Mouse (Mus musculus) spleen, adult 18-20 months (tissue): ENCODE results near the gene Vasp.

Experiments
- DNase-seq, 2 experiments: peaks; one replicate each; pipeline ENCODE4 v3.0.0; 2022; ENCODE audit warnings: mixed read lengths in 2 of 2

Gene Vasp

DNA sequence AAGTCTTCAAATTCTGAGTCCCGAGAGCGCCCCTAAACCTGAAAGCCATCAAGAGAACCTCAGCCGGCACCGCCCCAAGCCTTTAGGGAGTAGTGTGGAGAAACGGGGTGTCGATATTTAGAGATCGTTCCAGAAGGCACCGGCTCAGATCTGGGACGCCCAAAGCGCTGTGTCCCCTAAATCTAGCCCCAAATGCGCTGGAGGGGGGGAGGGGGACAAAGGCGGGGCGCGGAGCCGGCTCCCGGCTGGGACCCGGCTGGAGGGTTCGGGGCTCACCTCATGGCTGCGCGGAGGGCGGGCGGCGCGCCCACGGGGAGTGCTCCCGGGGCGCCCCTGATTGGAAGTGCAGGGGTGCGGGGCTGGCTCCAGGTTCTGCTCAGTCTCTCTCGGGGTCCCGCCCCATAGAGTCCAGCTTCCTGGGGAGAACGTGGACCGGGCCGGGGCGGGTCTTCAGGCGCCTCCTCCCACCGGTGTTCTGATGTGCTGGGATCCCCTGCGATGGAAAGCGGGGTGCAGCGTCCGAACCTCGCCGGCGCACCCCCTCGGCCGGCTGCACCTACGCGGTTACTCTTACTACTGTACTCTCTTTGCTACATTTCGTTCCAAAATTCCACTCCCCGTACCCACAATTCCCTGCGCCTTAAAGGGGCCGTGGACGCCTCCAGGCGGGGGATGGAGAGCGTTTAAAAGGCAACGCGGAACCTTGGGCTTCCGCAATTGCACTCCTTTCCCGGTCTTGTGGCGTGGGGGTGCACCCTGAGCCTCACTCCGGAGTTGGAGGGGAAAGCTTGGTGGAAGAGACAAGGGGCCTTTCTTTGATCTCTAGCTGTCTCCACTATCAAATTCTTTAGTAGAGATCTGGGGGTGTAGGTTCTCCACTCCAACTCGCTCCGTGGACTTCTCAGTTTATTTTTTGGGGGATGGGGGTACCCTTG lies at the start of gene Vasp:
Gene Vasp (minus strand): TSS at position 580 of the 935 bp plus-strand sequence.
- DNase-seq, result peak; percentile 77 to 81

DNA sequence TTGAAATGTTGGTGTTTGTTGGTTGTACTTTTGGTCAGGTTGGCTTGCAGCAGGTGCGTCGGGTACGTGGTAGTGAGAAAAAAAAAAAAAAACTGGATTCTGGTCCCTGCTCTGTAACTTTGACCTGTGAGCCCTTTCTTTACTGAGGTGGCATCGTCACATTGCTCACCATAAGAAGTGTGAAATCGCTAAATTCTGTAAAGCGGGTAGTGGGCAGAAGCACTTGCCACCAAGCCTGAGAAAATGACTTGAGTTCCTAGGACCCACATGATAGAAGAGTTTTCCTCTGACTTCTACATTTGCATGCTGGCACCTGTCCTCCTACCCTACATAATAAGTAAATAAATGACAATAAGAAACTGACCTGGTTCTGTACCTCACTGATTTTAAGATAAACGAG lies 49.0 kb upstream of the Vasp start:
- DNase-seq, result no peak

DNA sequence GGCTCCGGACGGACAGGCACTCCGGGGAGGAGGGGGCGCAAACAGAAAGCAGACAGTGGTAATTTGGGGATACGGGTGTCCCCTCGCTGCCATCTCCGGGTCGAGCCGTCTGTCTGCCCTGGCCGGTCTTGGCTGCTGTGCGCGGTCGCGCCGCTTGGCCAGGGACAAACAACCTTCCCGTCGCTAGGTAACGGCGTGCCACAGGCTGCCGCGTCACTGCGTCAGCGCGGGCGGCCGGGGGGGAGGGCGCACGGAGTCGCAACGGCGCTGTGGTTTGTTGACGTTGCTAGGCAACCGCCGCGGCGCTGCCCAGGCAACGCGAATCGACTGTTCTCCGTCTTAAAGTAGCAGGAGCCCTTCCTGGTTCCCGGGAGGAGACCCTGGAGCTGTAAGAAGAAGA lies 48.3 kb upstream of the Vasp start:
- peak; percentile 89 to 92 for DNase-seq

DNA sequence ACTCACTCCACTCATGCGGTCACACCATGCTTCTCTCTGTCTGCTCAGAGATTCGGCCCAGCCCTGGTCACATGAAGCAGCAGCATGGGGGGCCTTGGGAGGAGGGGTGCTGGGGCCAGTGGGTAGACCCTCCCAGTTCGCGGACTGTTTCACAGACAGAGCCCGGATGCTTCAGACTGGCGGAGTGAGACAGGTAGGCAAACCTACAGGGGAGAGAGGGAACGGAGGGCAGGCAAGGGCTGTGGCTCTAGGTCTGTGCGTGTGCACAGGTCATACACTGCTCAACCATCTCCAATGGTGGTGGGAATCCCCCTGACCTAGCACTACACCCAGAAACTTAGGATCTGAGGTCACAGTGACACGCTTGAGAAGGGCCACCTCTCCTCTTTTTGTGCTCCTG lies 47.8 kb upstream of the Vasp start:
- DNase-seq, result no peak

DNA sequence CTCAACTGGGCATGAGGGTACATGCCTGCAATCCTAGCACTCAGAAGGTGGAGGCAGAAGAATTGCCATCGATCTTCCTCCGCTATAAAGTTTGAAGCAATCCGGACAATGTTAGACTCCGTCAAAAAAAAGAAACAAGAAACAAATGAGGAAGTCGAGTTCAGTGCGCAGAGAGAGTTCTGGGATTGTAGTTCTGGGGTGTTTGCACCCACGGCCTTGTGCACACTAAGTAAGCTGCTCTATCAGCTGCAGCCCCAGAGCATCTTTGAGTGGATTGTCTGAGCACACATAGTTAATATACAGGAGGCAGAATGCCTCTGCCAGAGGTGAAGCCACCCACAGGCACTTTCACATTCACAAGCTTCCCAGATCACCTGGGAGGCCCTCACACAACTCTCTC lies 47.1 kb upstream of the Vasp start:
- DNase-seq, result no peak

DNA sequence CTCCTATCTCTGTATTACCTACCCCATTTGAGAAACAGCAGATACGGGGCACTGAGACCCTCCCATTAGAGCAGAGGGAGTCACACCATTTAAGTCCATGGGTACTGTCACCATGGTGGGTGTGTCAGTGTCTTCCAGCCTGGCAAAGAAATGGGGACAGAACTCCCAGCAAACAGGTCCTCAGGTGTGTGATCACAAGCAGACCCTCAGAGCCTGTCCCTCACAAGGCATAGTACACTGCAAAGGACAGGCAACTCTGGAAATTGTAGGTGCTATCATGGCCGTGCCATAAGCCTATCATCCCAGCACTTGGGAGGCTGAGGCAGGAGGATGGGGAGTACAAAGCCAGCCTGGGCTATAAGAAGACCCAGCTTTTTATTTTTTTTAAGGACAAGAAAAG lies 46.6 kb upstream of the Vasp start:
- DNase-seq, result no peak

DNA sequence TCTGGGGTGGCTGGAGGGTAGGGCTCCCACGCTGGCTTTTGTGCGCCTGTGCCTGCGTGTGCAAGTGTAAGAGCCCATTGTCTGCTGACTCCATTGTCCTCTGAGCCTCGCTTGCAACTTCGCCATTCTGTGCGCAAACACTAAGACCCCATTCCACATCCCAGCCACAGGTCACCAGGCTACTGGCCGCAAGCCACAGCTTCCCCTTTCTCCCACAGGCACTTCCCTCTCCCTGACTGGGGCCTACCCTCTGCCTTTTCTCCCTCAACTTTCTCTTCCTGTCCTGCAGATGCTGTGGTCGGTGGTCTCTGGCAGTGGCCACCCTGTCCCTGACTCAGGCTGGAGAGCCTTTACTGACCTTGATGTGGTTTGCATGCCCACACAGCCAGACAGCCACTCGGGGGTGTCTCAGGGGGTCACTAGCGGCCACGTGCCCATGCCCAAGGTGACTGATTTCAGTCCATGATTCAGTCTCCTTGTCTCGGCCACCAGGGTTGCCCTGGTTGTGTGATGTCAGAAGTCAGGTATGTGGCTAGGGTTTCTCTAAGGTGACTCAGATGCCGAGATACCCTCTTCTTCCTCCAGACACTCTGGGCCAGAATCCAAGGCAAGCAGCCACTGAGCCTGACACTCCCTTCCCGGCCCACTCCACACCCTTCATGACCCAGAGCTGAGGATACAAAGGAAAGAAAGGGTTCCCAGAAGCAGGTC lies 45.0 kb upstream of the Vasp start:
- DNase-seq, result no peak

DNA sequence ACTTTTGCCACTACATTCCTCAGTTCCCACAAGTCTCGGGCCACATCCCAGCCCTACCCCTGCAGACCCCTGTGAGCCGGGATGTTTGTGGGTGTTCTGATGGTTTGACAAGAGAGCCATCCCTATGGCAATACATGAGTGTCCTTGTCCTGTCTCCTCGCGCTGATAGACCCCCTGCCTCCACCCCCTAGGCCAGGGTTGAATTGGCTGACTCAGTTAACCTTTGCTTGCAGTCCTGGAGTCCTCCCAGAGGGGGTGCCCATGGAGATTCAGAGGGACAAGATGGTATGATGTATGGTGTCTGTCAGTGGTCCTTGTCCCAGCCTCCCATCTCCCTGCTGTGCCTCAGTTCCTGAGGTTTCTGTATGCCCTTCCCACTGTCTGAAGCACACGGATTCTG lies 42.4 kb upstream of the Vasp start:
- no peak for DNase-seq

DNA sequence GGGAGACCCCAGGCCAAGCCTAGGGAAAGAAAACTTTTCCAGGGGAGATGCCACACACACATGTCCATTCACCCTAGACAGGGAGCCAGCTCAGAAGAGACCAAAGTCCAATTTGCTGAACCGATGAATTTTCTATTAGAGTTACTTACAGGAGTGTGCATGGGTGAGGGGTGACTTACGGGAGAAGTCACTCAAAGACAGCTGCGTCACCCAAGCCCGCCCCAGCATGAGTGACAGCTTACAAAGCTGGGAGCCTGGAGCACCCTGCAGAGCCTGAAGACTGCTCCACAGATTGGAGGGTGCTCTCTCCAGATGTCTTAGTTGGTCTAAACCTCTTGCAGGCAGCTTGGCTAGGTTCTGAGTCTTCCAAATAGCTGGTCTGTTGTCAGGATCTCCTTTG lies 40.4 kb upstream of the Vasp start:
- DNase-seq, result no peak

DNA sequence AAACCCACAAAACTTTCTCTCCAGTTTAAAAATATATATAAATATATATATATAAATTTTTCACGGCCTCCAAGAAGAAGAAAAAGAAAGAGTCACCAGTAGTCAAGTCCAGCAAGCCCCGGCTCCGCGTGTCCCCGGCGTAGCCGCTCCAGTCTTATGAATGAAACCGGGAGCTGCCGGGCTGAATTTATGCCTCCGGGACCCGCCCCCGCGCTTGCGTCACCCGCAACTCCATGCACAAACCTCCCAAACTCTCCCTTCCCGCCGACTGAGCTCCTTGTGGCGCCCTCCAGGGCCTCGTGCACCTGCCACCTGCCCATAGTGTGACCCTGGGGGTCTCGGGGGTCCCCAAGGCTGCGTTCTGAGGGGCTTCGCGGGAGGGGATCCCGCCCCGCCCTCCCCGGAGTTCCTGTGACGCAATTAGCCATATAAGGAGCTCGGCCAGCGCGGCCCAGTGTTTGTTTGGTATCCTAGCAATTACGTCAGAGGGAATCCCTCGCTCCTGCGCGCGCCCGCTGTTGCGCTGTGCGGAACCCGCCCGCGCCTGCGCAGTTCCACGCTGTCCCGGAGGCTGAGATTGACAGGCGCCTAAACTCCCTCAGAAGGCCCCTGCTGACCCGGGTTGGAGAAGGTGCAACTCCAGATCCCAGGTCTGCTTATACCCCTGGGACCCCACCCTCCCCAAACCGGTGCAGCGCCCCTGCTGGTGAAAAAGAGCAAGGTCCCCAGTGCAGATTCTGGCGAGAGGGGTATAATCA lies 38.4 kb upstream of the Vasp start, which contains the start of gene Fosb:
Gene Fosb (minus strand): TSS at position 168 of the 758 bp plus-strand sequence.
- peak; percentile 89 to 91 for DNase-seq

DNA sequence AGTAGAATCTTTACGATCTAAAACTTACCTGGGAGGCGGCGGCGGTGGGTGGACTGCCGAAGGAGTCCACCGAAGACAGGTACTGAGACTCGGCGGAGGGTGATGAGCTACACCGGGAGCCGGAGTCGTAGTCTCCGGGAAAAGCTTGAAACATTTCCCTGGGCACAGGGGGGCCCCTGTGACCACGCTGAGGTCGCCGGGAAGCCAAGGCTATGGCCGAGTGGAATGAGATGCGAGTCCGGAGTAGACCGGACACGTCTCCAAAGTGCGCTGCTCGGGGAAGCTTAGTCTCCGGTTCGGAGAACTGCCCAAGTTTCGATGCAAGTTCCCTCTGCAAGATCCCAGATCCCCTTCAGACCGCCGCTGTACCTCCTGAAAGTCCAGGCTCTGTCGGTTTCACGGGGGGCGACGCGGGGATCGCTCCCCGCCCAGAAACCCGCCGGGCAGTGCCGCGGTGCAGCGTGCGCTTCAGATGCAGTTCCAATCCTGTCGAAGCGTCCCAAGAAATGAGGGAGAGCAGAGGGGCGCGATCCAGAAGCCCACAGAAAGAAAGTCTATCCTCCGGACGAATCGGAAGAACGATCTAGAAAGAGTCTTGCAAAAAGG lies 37.8 kb upstream of the Vasp start:
- peak in 1 of 2 experiments; percentile 29 for DNase-seq

DNA sequence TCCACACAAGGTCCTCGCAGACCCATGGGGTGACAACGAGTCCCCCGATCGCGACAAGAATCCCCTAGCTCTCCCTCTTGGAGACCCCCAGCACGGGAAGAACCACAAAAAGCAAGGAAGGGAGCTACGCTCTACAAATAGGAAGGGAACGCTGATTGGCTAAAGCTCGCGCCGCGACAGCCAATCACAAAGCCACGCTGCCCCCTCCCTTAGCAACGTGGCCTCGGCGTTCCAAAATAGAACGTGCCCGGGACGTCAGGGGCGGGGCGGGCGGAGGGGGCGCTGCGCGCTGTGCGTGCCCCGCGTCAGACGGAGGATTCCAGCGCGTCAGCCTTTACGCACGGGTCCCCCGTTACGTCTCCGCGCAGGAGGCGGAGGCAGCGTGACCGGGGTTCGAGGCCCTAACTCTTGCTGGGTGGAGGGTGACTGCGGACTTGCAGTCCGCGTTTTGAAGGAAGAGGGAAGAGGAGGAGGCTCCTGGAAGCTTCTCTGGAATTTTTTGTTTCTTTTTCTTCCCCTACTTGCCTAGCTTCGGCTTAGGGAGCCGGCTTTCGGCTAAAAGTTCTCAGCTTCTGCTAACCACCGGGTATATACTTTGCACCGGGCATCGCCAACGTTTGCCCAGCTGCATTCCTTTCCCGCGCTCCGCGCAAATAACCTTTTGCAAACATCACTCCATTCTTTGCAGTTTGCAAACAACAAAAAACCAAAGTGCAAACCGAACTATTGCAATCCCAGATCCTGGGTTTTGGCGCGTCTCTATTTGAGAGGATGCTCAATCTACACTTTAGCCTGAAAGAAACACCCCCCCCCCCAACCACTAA lies 37.0 kb upstream of the Vasp start:
- peak; percentile 92 to 94 for DNase-seq

DNA sequence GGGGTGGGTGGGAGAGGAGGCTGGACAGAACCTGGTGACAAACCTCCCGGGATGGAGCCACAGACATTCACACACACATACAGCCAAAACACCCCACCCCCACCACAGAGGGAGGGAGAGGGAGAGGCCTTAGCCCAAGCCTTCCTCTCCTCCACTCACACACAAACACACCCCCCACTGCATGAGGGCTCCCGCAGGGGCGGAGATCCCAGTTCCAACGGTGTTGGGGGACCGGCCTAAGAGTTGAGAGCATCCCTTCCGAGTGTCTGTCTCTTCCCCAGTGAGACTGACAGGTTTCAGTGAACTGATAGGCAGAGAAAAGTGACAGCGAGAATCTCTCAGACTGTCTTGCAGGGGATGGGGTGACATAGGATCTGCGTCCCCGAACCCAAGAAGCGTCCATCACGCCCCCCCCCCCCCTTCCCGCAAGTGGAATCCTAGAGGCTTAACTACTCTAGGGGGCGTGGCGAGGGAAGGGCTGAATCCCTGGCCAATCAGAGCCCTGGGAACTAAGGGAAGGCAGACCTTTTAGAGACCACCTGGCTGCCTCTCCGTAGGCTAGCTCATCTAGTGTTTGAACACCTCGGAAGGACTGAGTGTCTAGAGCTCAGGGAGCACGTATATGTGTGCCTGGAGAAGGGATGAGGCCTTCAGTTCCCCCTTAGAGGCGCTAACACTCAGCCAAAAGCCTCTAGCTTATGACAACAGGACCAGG lies 36.3 kb upstream of the Vasp start:
- DNase-seq, result peak in 1 of 2 experiments; percentile 65

DNA sequence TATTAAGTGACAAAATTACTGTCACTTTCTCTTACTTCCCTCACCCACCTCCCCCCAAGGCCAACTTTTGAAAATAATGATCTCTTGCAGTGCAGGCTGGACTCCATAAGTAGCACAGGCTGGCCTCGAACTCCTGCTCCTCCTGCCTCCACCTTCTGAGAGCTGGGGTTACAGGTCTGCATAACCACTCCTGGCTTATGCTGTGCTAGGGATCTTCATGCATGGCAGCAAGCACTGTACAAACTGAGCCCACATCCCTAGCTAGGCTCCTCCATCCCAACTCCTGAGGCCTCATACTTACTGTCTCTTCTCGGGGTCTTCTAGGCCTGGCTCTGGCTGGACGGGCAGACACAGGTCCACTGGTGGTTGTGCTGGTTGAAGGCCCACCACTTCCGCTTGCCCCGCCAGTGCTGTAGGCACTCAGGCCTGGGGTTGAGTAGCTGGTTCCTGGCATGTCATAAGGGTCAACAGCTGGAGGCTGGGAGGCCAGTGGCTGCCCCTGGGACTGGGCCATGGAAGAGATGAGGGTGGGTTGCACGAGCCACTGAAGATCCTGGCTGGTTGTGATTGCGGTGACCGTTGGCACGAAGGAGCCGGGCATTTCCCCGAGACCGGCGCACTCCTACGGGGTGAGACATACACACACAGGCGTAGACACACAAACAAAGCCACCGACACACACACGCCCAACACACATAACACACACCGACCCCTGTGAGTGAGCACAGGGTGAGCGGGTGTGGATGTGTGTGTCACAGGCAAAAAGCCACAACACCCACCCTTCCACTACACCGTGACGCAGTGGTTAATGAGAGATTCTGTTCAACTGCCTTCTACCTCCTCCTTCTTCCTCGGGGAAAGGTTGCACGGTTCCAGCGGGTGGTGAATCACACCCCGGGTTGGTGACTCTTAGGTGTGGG lies 35.5 kb upstream of the Vasp start:
- DNase-seq, result no peak

DNA sequence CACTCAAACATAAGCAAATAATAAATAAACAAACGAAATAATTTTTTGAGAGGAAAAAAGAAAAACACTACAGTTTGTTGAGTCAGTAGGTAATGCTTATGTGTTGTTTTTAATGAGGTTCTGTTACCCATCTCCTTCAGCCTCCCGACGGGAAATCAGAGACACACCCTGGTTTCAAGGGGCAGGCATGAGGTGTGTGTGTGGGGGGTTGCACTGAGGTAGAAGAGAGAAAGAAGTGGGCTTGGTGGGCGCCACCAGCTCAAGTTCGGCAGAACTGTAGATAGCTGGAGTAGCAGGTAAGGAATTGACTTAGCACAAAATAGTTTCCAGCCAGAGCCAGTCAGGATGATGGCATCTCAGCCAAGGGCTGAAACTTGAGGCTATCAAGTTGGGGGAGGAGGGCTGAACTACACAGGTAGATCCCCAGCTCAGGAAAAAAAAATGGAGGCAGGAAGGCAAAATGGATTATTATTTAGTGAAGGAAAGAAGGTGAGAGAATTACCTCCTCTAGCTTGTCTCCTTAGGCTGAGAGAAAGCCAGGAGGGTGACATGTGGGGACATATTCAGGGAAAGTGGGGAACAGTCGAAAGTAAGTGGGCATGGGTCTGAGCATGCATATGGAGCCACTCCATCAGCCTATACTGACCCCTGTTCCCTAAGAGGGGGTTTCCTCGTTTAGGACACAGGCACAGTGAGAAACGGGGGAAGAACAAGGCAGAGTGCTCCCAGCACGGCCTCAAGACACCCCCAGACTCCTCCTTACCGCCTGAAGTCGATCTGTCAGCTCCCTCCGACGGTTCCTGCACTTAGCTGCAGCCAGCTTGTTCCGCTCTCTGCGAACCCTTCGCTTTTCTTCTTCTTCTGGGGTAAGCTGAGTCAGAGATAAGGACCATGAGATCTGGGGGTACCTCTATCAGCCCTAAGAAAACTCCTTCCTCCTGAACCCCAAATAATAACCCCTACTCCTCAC lies 34.5 kb upstream of the Vasp start:
- DNase-seq, result no peak

DNA sequence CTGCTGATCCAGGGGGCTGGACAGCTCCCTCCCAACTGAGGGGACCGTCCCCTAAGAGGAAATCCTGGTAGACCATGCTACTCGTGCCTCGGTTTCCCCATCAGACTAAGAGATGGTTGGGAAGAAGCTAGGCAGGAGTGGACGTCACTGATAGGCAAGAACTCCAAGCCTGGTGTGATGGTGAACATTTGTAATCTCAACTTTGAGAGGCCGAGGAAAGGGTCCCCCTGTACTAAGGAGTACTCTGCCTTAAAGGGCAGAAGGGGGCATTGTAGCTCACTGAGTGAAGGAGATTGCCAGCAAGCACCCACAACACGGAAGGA lies 33.8 kb upstream of the Vasp start:
- DNase-seq, result no peak

DNA sequence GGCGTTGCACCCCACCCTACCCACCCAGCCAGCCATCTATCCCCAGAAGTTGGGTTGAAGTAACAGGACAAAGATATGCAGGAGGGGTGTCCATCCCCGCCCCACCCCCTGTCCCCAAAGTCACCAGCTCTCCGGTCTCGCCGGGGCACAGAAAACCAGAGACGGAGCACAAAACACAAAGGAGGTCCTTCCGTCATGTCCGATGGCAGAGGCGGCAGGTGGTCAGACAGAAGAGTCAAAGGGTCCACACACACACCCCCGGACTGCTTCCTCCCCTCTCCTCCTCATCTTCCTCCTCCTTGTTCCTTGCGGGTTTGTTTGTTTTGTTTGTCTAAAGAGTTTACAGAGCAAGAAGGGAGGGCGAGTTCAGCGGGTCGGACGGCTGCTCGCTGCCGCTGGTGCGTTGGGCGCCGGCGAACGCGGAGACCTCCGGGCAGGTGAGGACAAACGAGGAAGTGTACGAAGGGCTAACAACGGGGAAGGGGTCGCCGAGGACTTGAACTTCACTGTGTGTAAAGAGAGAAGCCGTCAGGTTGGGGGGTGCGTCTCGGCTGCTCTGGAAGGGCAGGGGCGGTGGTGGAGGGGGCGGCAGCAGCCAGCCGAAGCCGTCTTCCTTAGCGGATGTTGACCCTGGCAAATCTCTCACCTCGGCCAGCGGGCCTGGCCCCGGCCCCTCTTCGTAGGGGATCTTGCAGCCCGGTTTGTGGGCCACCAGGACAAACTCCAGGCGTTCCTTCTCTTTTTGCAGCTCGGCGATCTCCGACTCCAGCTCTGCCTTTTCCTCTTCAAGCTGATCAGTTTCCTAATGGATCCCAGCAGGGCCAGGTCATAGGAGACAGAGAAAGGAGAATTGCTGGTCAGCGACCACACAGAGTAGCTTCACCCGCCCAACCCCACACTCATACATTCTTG lies 33.1 kb upstream of the Vasp start:
- no peak for DNase-seq

DNA sequence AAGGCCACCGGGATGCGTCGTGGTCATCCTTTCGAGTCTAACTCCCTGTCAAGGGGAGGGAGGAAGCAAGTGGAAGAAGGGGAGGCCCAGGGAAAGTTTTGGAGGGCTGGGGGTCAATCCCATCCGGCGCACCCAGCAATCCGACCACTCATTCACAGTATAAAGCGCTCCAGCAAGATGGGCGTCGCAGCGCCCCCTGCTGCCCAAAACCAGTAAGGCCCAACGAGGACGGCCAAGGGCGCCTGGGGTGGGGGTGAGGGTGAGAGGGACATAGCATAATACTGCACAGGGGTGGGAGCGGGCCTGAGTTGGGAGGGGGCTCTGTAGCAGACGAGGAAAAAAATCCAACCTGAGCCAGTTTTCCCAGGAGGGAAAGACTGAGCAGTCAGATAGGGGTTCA lies 32.2 kb upstream of the Vasp start:
- peak; percentile 60 to 81 for DNase-seq
